Mouse (Mus musculus) heart, adult 2 months (tissue): ENCODE results near the gene Dscaml1.

Experiments used
- CTCF ChIP-seq: fragments of 200-600 bp; IDR thresholded peaks from 2 replicates; pipeline ENCODE4 v1.8.1; 2022; ENCODE audit warnings: antibody characterized with exemption, mild to moderate bottlenecking, moderate library complexity
- EP300 ChIP-seq: fragments of 200-500 bp; IDR thresholded peaks from 2 replicates; pipeline ENCODE4 v1.6.1; 2011; ENCODE audit warnings: low read depth, low read length, control low read depth; ENCODE audit not compliant: insufficient read depth
- POLR2A ChIP-seq: fragments of 200-500 bp; IDR thresholded peaks from 2 replicates; pipeline ENCODE4 v1.6.1; 2011; ENCODE audit warnings: mild to moderate bottlenecking, low read depth, low read length, control low read depth; ENCODE audit not compliant: insufficient read depth

GRCm38 (mm10) chr9:45719997-45720396 is 293.6 kb downstream of the Dscaml1 start:
- TF ChIP-seq CTCF (no peak), POLR2A (no peak), EP300 (no peak)
